Comparison of ENCODE assay signal across 8 mouse cellular contexts in the genomic region with DNA sequence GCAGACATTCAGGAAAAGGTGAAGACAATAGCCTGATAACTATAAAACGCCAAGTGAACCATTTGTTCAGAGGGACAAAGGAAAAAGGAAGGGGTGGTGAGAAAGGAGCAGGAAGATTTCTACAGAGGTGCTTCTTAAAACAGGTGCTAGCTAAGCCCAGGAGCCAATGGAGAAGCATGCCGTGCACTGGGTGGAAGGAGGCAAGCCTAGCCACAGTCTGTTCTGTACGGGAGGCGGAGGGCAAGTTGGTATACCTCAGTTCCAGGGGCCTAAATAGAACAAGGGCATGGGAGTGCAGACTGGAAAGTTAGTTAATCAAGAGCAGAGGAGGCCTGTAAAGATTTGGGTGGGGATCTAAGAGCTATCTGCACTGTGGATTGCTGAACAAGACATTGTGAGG. TPM values are rescaled to one million over a fixed set of nuclear protein-coding genes. Genes with fewer than 3 reads are reported as not detected.
A peak's percentile ranks its signal among the peaks of the same experiment; 100 is the strongest.
DNase-seq lines count a peak whose midpoint lies in the region; ATAC-seq and TF ChIP-seq lines count a peak whose summit lies in the region.

No protein-coding gene starts in this region.

- H3K27ac ChIP-seq in heart, embryonic 11.5 days (ENCODE audit: low read depth, low read length) = peak overlapping the region; percentile 29; the same call in 1 of the 2 replicates
- H3K27ac ChIP-seq in hindbrain, postnatal 0 days = no peak overlapping the region
- peak overlapping the region; percentile 25; the same call in 1 of the 2 replicates for H3K27ac ChIP-seq in midbrain, embryonic 13.5 days

- H3K4me2 ChIP-seq in heart, embryonic 11.5 days = peak overlapping the region; percentile 87
- H3K4me2 ChIP-seq in hindbrain, postnatal 0 days (ENCODE audit: low read depth, low read length) = peak overlapping the region; percentile 67
- peak overlapping the region; percentile 91 for H3K4me2 ChIP-seq in midbrain, embryonic 13.5 days (replicated peaks)

- no peak for TF ChIP-seq CTCF in hindbrain, postnatal 0 days (IDR thresholded peaks at IDR 0.05; ENCODE audit: low read depth)

- 9% methylated on average over 4 of the region's 4 CpGs for WGBS in heart, embryonic 11.5 days (ENCODE audit: insufficient replicate concordance)
- under 1% methylated on average over 4 of the region's 4 CpGs for WGBS in hindbrain, postnatal 0 days
- under 1% methylated on average over 4 of the region's 4 CpGs for WGBS in midbrain, embryonic 13.5 days

- H3K4me3 ChIP-seq in heart, embryonic 11.5 days (ENCODE audit: low read depth, low read length) = peak overlapping the region; percentile 52
- H3K4me3 ChIP-seq in hindbrain, postnatal 0 days (ENCODE audit: low read length) = peak overlapping the region; percentile 95
- peak overlapping the region; percentile 80 for H3K4me3 ChIP-seq in midbrain, embryonic 13.5 days (replicated peaks)

- H3K27me3 ChIP-seq in heart, embryonic 11.5 days (ENCODE audit: control insufficient read depth, insufficient read depth, low read length) = no peaks in the 10 kb centered on the region
- no peaks in the 10 kb centered on the region for H3K27me3 ChIP-seq in hindbrain, postnatal 0 days (ENCODE audit: insufficient read depth, low read length)
- no peaks in the 10 kb centered on the region for H3K27me3 ChIP-seq in midbrain, embryonic 13.5 days

- H3K4me1 ChIP-seq in heart, embryonic 11.5 days (ENCODE audit: control insufficient read depth, insufficient read depth, low read length) = peaks cover 22% of the 10 kb centered on the region
- peaks cover 23% of the 10 kb centered on the region for H3K4me1 ChIP-seq in hindbrain, postnatal 0 days (ENCODE audit: insufficient read depth, low read length)
- H3K4me1 ChIP-seq in midbrain, embryonic 13.5 days (replicated peaks) = peaks cover 48% of the 10 kb centered on the region

- ATAC-seq in heart, embryonic 11.5 days (replicated peaks; ENCODE audit: insufficient number of reproducible peaks, low FRiP score, low TSS enrichment) = no peak
- ATAC-seq in hindbrain, postnatal 0 days = no peak
- ATAC-seq in midbrain, embryonic 13.5 days = no peak

- no peak for DNase-seq in heart, postnatal 4 days
- DNase-seq in embryo, embryonic 11 days = peak; percentile 40
- peak; percentile 20 for DNase-seq in hindbrain, postnatal 0 days (ENCODE audit: low spot score)
- no peak for DNase-seq in frontal cortex, postnatal 36 days (ENCODE audit: low spot score in 2 of 2)
- DNase-seq in frontal cortex, postnatal 14 days (ENCODE audit: low spot score in 2 of 2) = no peak
- no peak for DNase-seq in layer of hippocampus, postnatal 14 days (ENCODE audit: low spot score in 2 of 2)

- no peaks in the 10 kb centered on the region for H3K9me3 ChIP-seq in heart, embryonic 11.5 days (replicated peaks; ENCODE audit: control insufficient read depth, low read length)
- H3K9me3 ChIP-seq in hindbrain, postnatal 0 days (ENCODE audit: low read length) = no peaks in the 10 kb centered on the region
- no peaks in the 10 kb centered on the region for H3K9me3 ChIP-seq in midbrain, embryonic 13.5 days

- no peaks in the 10 kb centered on the region for H3K36me3 ChIP-seq in heart, embryonic 11.5 days (ENCODE audit: control insufficient read depth, insufficient read depth, low read length)
- H3K36me3 ChIP-seq in hindbrain, postnatal 0 days (ENCODE audit: insufficient read depth, low read length) = no peaks in the 10 kb centered on the region
- no peaks in the 10 kb centered on the region; the same call in 1 of the 2 replicates for H3K36me3 ChIP-seq in midbrain, embryonic 13.5 days

- peak overlapping the region; percentile 68 for H3K9ac ChIP-seq in heart, embryonic 11.5 days (ENCODE audit: low read depth, low read length)
- peak overlapping the region; percentile 53 for H3K9ac ChIP-seq in hindbrain, postnatal 0 days (replicated peaks; ENCODE audit: low read length)
- H3K9ac ChIP-seq in midbrain, embryonic 13.5 days (replicated peaks) = peak overlapping the region; percentile 85

RNA-seq across cellular contexts. Expression of gene Gsk3b, which starts 3.8 kb away (rescaled TPM):
- 41.2 and 57.5 TPM in 2 replicates for polyA plus RNA-seq in heart, embryonic 11.5 days (2014; fragmentation: Nextera tagmentation; extraction: Ambion mirVana)
- 10 to 100 TPM; 74.5 to 76.9 TPM for total RNA-seq in heart, postnatal 4 days (2021)
- 112 and 129 TPM in 2 replicates for total RNA-seq in hindbrain, postnatal 0 days (2014; rRNA removed)
- polyA plus RNA-seq in hindbrain, postnatal 0 days (2015; fragmentation: Nextera tagmentation; extraction: Ambion mirVana) = 142 and 149 TPM in 2 replicates
- 170 and 172 TPM in 2 replicates for polyA plus RNA-seq in midbrain, embryonic 13.5 days (2015; fragmentation: Nextera tagmentation; extraction: Ambion mirVana)
- total RNA-seq in layer of hippocampus, postnatal 14 days (2021) = 100 to 1,000 TPM; 189 to 199 TPM

Comparison
In these comparisons a context has a peak if more than half of its experiments do, and no peak if none do; other contexts are left out.
1. DNase-seq: peak in embryo, embryonic 11 days (single experiment) and hindbrain, postnatal 0 days (single experiment); none in heart, postnatal 4 days (single experiment), frontal cortex, postnatal 36 days (0 of 2), frontal cortex, postnatal 14 days (0 of 2) and layer of hippocampus, postnatal 14 days (0 of 2).
2. Peak in every context shown above with its lines, with median percentiles within 50 percentile points of each other: H3K4me2 ChIP-seq, H3K4me3 ChIP-seq and H3K9ac ChIP-seq.